Mouse (Mus musculus) neutrophil, adult 5-6 weeks (primary cell): ENCODE results near the gene Gata1. TPM values are rescaled to one million over a fixed set of nuclear protein-coding genes. Genes with fewer than 3 reads are reported as not detected.

ENCODE experiments used
- ATAC-seq: fragments of 151-379, 151-347 bp; 2 replicates; pipeline ENCODE4 v1.8.0; 2017; ENCODE audit warnings: mild to moderate bottlenecking, moderate TSS enrichment; ENCODE audit not compliant: insufficient number of reproducible peaks, poor library complexity, low FRiP score, severe bottlenecking; ENCODE audit errors: extremely low read depth
- total RNA-seq: library from RNA; stranded (forward); fragments of 200-1000 nt; gene quantifications from 2 replicates; pipeline ENCODE4 v1.2.3, GENCODE M21; 2017

Gata1 gene
- total RNA-seq, 1 experiment from 2014 or later, result 1.4 TPM

DNA sequence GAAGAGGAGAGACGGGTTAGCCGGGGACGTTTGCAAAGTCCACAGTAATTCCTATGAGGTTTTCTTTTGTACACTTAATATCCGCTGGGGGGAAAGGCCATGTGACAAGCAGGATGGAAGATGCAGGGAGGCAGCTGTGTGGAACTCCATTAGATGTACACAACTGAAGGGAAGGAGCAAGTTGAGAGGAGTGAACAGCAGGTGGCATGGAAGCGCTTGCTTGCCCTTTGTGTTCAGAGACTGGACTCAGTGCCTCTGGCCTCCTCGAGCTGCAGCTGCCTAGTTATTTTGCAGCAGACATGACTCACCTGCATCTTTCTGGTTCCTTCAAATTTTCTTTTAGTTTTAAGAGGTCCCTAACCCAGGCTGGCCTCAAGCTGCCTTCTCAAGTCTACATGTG is 67.4 kb downstream of the Gata1 start:
- ATAC-seq, result no peak

Other genes starting within 250 kb of the Gata1 start
- gene Praf2, start 249.6 kb downstream of the Gata1 start, total RNA-seq, result 4.4 and 7.1 TPM in 2 replicates
- 2.7 TPM in 1 of 2 replicates, not detected in the other for gene Ccdc120, start 227.2 kb downstream of the Gata1 start, total RNA-seq
- 30.7 and 40.0 TPM in 2 replicates for gene Tfe3, start 215.5 kb downstream of the Gata1 start, total RNA-seq
- 261 and 293 TPM in 2 replicates for gene Gripap1, start 188.3 kb downstream of the Gata1 start, total RNA-seq
- 2.2 and 2.6 TPM in 2 replicates for gene Kcnd1, start 155.8 kb downstream of the Gata1 start, total RNA-seq
- 200 and 206 TPM in 2 replicates for gene Otud5, start 136.7 kb downstream of the Gata1 start, total RNA-seq
- gene Pim2, start 99.8 kb downstream of the Gata1 start, total RNA-seq, result 9.3 and 9.5 TPM in 2 replicates
- 23.4 and 25.0 TPM in 2 replicates for gene Slc35a2, start 94.0 kb downstream of the Gata1 start, total RNA-seq
- 190 and 213 TPM in 2 replicates for gene Pqbp1, start 78.8 kb downstream of the Gata1 start, total RNA-seq
- 33.0 and 43.4 TPM in 2 replicates for gene Timm17b, start 78.7 kb downstream of the Gata1 start, total RNA-seq
- not detected in 2 replicates for gene Gm10491, start 70.2 kb downstream of the Gata1 start, total RNA-seq
- gene Gm10490, start 68.5 kb downstream of the Gata1 start, total RNA-seq, result 1.9 TPM in 1 of 2 replicates, not detected in the other
- not detected in 2 replicates for gene Pcsk1n, start 58.2 kb downstream of the Gata1 start, total RNA-seq
- gene Eras, start 49.5 kb downstream of the Gata1 start, total RNA-seq, result not detected in 2 replicates
- gene Hdac6, start 30.2 kb downstream of the Gata1 start, total RNA-seq, result 6.4 and 9.7 TPM in 2 replicates
- not detected in 2 replicates for gene Glod5, start 40.4 kb upstream of the Gata1 start, total RNA-seq
- gene Suv39h1, start 96.7 kb upstream of the Gata1 start, total RNA-seq, result 19.5 and 22.6 TPM in 2 replicates
- gene Was, start 112.4 kb upstream of the Gata1 start, total RNA-seq, result 179 and 193 TPM in 2 replicates
- gene Wdr13, start 154.8 kb upstream of the Gata1 start, total RNA-seq, result 55.2 and 56.3 TPM in 2 replicates
- gene Rbm3, start 167.8 kb upstream of the Gata1 start, total RNA-seq, result 390 and 446 TPM in 2 replicates
- gene Tbc1d25, start 198.1 kb upstream of the Gata1 start, total RNA-seq, result 12.0 and 12.8 TPM in 2 replicates
- 47.1 and 50.1 TPM in 2 replicates for gene Ebp, start 215.4 kb upstream of the Gata1 start, total RNA-seq
- 0.23 TPM in 1 of 2 replicates, not detected in the other for gene Porcn, start 228.5 kb upstream of the Gata1 start, total RNA-seq